Mouse (Mus musculus) v-Abl transformed pro-B cells (cell line): ENCODE results near the gene Prr14.

ENCODE experiments used
- in situ Hi-C, 2 experiments: fragments of 400-800 bp; cut with MboI; formaldehyde crosslinking; loops; one replicate each; pipeline ENCODE4 v1.15.1; 2025; ENCODE audit not compliant: unreplicated experiment in 2 of 2

The Prr14 gene

GRCm38 (mm10) chr7:127470743-127471645 lies 11.6 kb downstream of the Prr14 start:
- in situ Hi-C loops = loop anchor here in 1 of 2 experiments (10.0 kb wide), 1 partner anchor 106 kb away; no protein-coding TSS in a partner anchor

- in situ Hi-C loops = loop anchor here in 1 of 2 experiments (10.0 kb wide), 1 partner anchor 107 kb away; no protein-coding TSS in a partner anchor
Measured at GRCm38 (mm10) chr7:127471646-127472010, 12.2 kb downstream of the Prr14 start.

- in situ Hi-C loops = loop anchor here in 1 of 2 experiments (10.0 kb wide), 1 partner anchor 107 kb away; no protein-coding TSS in a partner anchor
Measured at GRCm38 (mm10) chr7:127472060-127472459, 12.6 kb downstream of the Prr14 start.

GRCm38 (mm10) chr7:127473705-127474104 lies 14.3 kb downstream of the Prr14 start:
- in situ Hi-C loops = loop anchor here in 1 of 2 experiments (10.0 kb wide), 1 partner anchor 109 kb away; no protein-coding TSS in a partner anchor

DNA sequence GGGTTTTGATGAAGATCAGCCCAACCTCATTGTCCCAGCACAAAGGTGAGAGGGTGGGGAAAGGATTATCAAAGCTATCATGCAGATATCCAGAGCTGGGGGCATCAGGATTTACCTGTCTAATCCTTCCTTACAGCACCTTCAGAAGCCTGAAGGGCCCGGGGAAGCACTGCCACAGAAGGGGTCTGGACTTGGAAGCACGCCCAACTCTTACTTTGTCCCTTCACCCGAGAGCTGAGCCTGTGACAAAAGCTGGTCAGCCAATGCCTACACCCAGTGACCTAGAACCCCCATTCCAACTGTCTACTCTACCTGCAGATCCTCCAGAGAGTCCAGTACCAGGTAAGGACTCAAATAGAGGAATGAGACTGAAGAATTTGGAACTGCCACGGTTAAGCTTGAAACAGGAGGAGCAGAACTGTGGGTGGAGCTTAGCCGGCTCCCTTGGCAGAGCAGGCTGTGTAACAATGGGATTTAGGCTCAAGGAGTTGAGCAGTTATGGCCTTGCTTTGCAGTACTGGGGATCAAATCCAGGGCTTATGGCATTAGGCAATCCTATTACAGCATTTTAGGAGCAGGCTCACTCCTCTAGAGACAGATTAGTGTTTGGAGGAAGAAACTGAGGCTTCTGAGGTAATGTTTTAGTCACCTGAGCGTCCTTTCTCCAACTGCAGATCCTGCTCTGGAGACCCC lies 15.1 kb downstream of the Prr14 start:
- in situ Hi-C loops = loop anchor here (10.0 to 25.0 kb wide), 2 partner anchors 110 to 212 kb away; partner anchors contain the start of genes Dctpp1 (in 1 of the 2) and Sephs2 (in 1 of the 2)

- in situ Hi-C loops = loop anchor here (10.0 to 25.0 kb wide), 2 partner anchors 110 to 213 kb away; partner anchors contain the start of genes Dctpp1 (in 1 of the 2) and Sephs2 (in 1 of the 2)
Measured at GRCm38 (mm10) chr7:127475186-127475740, 15.9 kb downstream of the Prr14 start.

DNA sequence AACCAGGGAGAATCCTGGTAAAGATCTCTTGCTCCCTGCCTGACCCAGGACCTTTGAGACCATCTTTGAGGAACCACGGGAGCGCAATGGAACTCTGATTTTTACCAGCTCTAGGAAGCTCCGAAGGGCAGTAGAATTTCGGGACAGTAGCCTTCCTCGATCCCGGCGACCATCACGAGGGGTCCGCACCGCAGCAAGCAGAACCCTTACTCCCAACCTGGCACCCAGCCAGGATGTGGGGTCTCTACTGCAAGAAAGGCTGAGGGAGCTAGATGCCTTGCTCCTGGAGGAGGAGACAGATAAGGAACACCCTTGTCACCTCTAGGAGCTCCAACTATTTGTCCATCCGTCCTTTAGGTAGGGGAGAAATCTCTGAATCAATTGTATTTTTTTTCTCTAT lies 16.9 kb downstream of the Prr14 start:
- in situ Hi-C loops = loop anchor here (10.0 to 25.0 kb wide), 2 partner anchors 112 to 214 kb away; partner anchors contain the start of genes Dctpp1 (in 1 of the 2) and Sephs2 (in 1 of the 2)

DNA sequence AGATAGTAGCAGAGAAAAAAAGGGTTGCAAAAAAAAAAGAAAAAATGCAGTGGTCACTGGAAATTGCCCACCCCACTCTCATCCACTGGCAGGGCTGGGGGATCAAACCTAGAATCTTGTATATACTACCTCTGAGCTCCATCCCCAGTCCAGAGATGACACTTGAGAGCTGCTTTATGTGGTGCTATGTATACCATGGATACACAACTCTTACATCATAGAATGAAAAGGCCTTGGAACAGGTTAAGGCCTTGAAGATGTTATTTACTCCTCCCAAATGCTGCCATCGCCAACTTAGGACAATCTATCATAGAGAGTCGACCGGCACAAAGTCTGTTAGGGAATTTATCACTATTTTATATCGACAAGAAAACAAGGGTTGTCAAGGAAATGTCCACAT lies 17.4 kb downstream of the Prr14 start:
- in situ Hi-C loops = loop anchor here (10.0 to 25.0 kb wide), 2 partner anchors 112 to 215 kb away; partner anchors contain the start of genes Dctpp1 (in 1 of the 2) and Sephs2 (in 1 of the 2)

- in situ Hi-C loops = loop anchor here (10.0 to 25.0 kb wide), 2 partner anchors 113 to 216 kb away; partner anchors contain the start of genes Dctpp1 (in 1 of the 2) and Sephs2 (in 1 of the 2)
Measured at GRCm38 (mm10) chr7:127477687-127478634, 18.6 kb downstream of the Prr14 start.

DNA sequence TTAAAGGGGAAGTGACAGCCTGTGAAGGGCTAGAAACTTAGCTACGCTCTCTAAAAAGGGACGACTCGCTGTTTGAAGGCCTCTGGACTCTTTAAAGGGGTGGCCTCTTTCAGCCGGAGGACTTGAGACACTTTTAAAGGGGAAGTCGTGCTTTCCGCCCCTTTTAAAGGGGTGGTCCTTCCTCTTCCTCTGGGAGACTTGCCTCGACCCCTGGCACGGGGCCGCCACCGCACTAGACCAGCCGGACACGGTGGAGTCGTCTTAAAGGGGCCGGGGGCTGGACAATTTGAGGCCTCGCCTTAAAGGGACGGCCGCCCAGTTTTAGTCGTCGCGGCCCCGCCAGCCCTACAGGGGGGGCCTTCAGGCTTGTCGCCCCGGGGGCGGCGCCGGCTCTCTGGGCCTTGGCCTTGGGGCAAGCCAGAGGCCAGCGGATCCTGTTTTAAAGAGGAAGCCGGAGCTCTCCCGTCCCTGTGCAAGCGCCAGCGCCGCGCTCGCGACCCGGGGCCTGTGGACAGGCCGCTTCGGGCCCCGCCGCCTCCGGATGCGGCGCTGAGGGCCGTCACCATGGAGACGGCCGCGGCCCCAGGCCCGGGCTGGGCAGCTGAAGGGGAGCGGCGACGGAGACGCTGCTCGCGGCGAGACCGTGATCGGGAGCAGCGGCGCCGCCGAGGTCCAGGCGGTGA lies 19.4 kb downstream of the Prr14 start, which contains the start of gene Fbrs:
Gene Fbrs, plus strand, starts transcription at position 565 of the 683 bp plus-strand sequence.
- in situ Hi-C loops = loop anchor here (10.0 to 25.0 kb wide), 2 partner anchors 114 to 216 kb away; partner anchors contain the start of genes Dctpp1 (in 1 of the 2) and Sephs2 (in 1 of the 2)

- in situ Hi-C loops = loop anchor here (10.0 to 25.0 kb wide), 2 partner anchors 115 to 217 kb away; partner anchors contain the start of genes Dctpp1 (in 1 of the 2) and Sephs2 (in 1 of the 2)
Measured at GRCm38 (mm10) chr7:127479318-127480225, 20.2 kb downstream of the Prr14 start.

- in situ Hi-C loops = loop anchor here in 1 of 2 experiments (25.0 kb wide), 1 partner anchor 218 kb away; the partner anchor contains the start of genes Dctpp1 and Sephs2
Measured at GRCm38 (mm10) chr7:127480321-127480720, 20.9 kb downstream of the Prr14 start.

DNA sequence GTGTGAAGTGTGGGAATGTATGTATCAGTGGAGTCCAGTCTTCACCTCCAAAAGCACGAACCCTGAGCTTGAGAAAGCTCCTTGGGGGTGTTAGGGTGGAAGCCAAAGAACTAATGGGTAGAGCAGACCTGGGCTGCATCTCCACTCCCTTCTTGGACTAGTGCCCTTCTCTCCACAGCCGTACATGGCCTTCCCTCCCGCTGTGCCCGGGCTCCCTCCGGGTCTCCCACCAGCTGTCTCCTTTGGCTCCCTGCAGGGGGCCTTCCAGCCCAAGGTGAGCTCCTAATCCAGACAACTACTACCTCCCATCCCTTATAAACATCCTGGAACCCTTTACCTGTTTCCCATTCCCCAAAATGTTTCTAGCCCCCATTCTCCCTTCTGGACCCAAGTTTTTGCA lies 26.0 kb downstream of the Prr14 start:
- in situ Hi-C loops = loop anchor here in 1 of 2 experiments (25.0 kb wide), 1 partner anchor 223 kb away; the partner anchor contains the start of genes Dctpp1 and Sephs2

- in situ Hi-C loops = loop anchor here in 1 of 2 experiments (25.0 kb wide), 1 partner anchor 226 kb away; the partner anchor contains the start of genes Dctpp1 and Sephs2
Measured at GRCm38 (mm10) chr7:127488364-127488763, 29.0 kb downstream of the Prr14 start.

- in situ Hi-C loops = loop anchor here in 1 of 2 experiments (25.0 kb wide), 1 partner anchor 228 kb away; the partner anchor contains the start of genes Dctpp1 and Sephs2
Measured at GRCm38 (mm10) chr7:127489982-127490381, 30.6 kb downstream of the Prr14 start.

- in situ Hi-C loops = loop anchor here in 1 of 2 experiments (25.0 kb wide), 1 partner anchor 230 kb away; the partner anchor contains the start of genes Dctpp1 and Sephs2
Measured at GRCm38 (mm10) chr7:127491846-127492245, 32.4 kb downstream of the Prr14 start.
